Mouse (Mus musculus) neural tube, embryonic 12.5 days (tissue): ENCODE results near the gene Meis2. TPM values are rescaled to one million over a fixed set of nuclear protein-coding genes. Genes with fewer than 3 reads are reported as not detected.

Source experiments
- ATAC-seq: fragments of 200-750 bp; cut with Nextera tagmentation; 2 replicates; pipeline ENCODE4 v1.8.0; 2017; ENCODE audit warnings: low read depth, mild to moderate bottlenecking, moderate TSS enrichment, moderate library complexity; ENCODE audit not compliant: low FRiP score
- H3K27ac ChIP-seq: fragments of 300-500 bp; sonication (generic); 2 replicates; pipeline ENCODE4 v1.5.1; 2016
- H3K27me3 ChIP-seq: fragments of 300-500 bp; sonication (generic); replicated peaks from 2 replicates; pipeline ENCODE4 v1.6.1; 2016; ENCODE audit warnings: mild to moderate bottlenecking
- H3K36me3 ChIP-seq: fragments of 300-500 bp; sonication (generic); 2 replicates; pipeline ENCODE4 v1.6.1; 2016; ENCODE audit warnings: mild to moderate bottlenecking
- H3K4me1 ChIP-seq: fragments of 300-500 bp; sonication (generic); 2 replicates; pipeline ENCODE4 v1.6.1; 2016
- H3K4me2 ChIP-seq: fragments of 300-500 bp; sonication (generic); replicated peaks from 2 replicates; pipeline ENCODE4 v1.6.1; 2016; ENCODE audit warnings: mild to moderate bottlenecking
- H3K4me3 ChIP-seq: fragments of 300-500 bp; sonication (generic); 2 replicates; pipeline ENCODE4 v1.5.1; 2016
- H3K9ac ChIP-seq: fragments of 300-500 bp; sonication (generic); 2 replicates; pipeline ENCODE4 v1.6.1; 2016; ENCODE audit warnings: mild to moderate bottlenecking
- H3K9me3 ChIP-seq: fragments of 300-500 bp; sonication (generic); 2 replicates; pipeline ENCODE4 v1.6.1; 2016; ENCODE audit warnings: mild to moderate bottlenecking
- WGBS: fragments of 180-500 bp; shearing (Covaris S2); methylation state at CpG from one replicate; pipeline ENCODE4 v1.1.7; 2016; 5-methylcytosine and 5-hydroxymethylcytosine counted together
- polyA plus RNA-seq: library from polyadenylated mRNA; unstranded; fragments of >200 nt; fragmentation: Nextera tagmentation; extraction: Ambion mirVana; gene quantifications from 2 replicates; pipeline ENCODE4 v1.2.1, GENCODE M21; 2016

Meis2 gene
- polyA plus RNA-seq, 1 experiment from 2014 or later: 108 TPM

GRCm38 (mm10) chr2:115875802-115876531 is 189.7 kb downstream of the Meis2 start:
- Histone ChIP-seq H3K4me1 (peaks cover 12% of the 10 kb centered on the region), H3K4me2 (no peak overlapping the region), H3K27me3 (no peaks in the 10 kb centered on the region), H3K27ac (no peak overlapping the region), H3K36me3 (no peaks in the 10 kb centered on the region), H3K4me3 (no peak overlapping the region), H3K9me3 (no peaks in the 10 kb centered on the region), H3K9ac (no peak overlapping the region)
- ATAC-seq: no peak
- 55% methylated on average over 8 of the region's 8 CpGs for WGBS

GRCm38 (mm10) chr2:115872851-115873250 is 192.8 kb downstream of the Meis2 start:
- H3K9me3 ChIP-seq: no peaks in the 10 kb centered on the region
- ATAC-seq: no peak
- H3K9ac ChIP-seq: no peak overlapping the region
- 32% methylated on average over 2 of the region's 2 CpGs for WGBS
- no peaks in the 10 kb centered on the region for H3K36me3 ChIP-seq
- H3K27ac ChIP-seq: no peak overlapping the region
- H3K4me2 ChIP-seq: no peak overlapping the region
- H3K27me3 ChIP-seq: no peaks in the 10 kb centered on the region
- peaks cover 34% of the 10 kb centered on the region for H3K4me1 ChIP-seq
- H3K4me3 ChIP-seq: no peak overlapping the region

GRCm38 (mm10) chr2:115869966-115870365 is 195.7 kb downstream of the Meis2 start:
- peaks cover 4% of the 10 kb centered on the region; the same call in 1 of the 2 replicates for H3K36me3 ChIP-seq
- H3K27me3 ChIP-seq: no peaks in the 10 kb centered on the region
- no peak overlapping the region for H3K4me3 ChIP-seq
- H3K9me3 ChIP-seq: no peaks in the 10 kb centered on the region
- no peak for ATAC-seq
- WGBS: 16% methylated on average over 2 of the region's 2 CpGs
- no peak overlapping the region for H3K4me2 ChIP-seq
- H3K9ac ChIP-seq: no peak overlapping the region
- H3K27ac ChIP-seq: 0 out of 2 replicates have a peak overlapping the region, but pooled peaks have one; percentile 15
- H3K4me1 ChIP-seq: peaks cover 49% of the 10 kb centered on the region

- Histone ChIP-seq H3K36me3 (peaks cover 11% of the 10 kb centered on the region), H3K4me3 (peak overlapping the region; percentile 16; the same call in 1 of the 2 replicates), H3K9me3 (no peaks in the 10 kb centered on the region), H3K9ac (peak overlapping the region; percentile 48; the same call in 1 of the 2 replicates), H3K27me3 (no peaks in the 10 kb centered on the region), H3K4me1 (peaks cover 38% of the 10 kb centered on the region), H3K27ac (peak overlapping the region; percentile 86), H3K4me2 (peak overlapping the region; percentile 59)
- no peak for ATAC-seq
- 3% methylated on average over 25 of the region's 25 CpGs for WGBS
Measured at GRCm38 (mm10) chr2:115860600-115861347, 204.9 kb downstream of the Meis2 start.

GRCm38 (mm10) chr2:115860141-115860480 is 205.5 kb downstream of the Meis2 start:
- Histone ChIP-seq H3K4me2 (peak overlapping the region; percentile 59), H3K36me3 (peaks cover 11% of the 10 kb centered on the region), H3K9me3 (no peaks in the 10 kb centered on the region), H3K4me1 (peaks cover 37% of the 10 kb centered on the region), H3K4me3 (peak overlapping the region; percentile 16), H3K9ac (0 out of 2 replicates have a peak overlapping the region, but pooled peaks have one; percentile 48), H3K27me3 (no peaks in the 10 kb centered on the region), H3K27ac (peak overlapping the region; percentile 86)
- WGBS: 0% methylated on average over 15 of the region's 15 CpGs
- ATAC-seq: peak; percentile 76

GRCm38 (mm10) chr2:115859371-115860140 is 206.1 kb downstream of the Meis2 start:
- peak overlapping the region; percentile 86 for H3K27ac ChIP-seq
- H3K27me3 ChIP-seq: peaks cover 5% of the 10 kb centered on the region
- peak overlapping the region; percentile 48; the same call in 1 of the 2 replicates for H3K9ac ChIP-seq
- H3K4me2 ChIP-seq: peak overlapping the region; percentile 59
- peak; percentile 87 for ATAC-seq
- H3K4me3 ChIP-seq: peak overlapping the region; percentile 16
- peaks cover 41% of the 10 kb centered on the region for H3K4me1 ChIP-seq
- peaks cover 11% of the 10 kb centered on the region for H3K36me3 ChIP-seq
- H3K9me3 ChIP-seq: no peaks in the 10 kb centered on the region
- WGBS: under 1% methylated on average over 27 of the region's 27 CpGs

GRCm38 (mm10) chr2:115858927-115859326 is 206.7 kb downstream of the Meis2 start:
- Histone ChIP-seq H3K9me3 (no peaks in the 10 kb centered on the region), H3K4me3 (peak overlapping the region; percentile 16), H3K36me3 (peaks cover 7% of the 10 kb centered on the region), H3K27me3 (peaks cover 11% of the 10 kb centered on the region), H3K4me1 (peaks cover 46% of the 10 kb centered on the region), H3K27ac (peak overlapping the region; percentile 86), H3K4me2 (peak overlapping the region; percentile 59), H3K9ac (peak overlapping the region; percentile 48; the same call in 1 of the 2 replicates)
- WGBS: under 1% methylated on average over 10 of the region's 10 CpGs
- peak; percentile 1 for ATAC-seq

- WGBS: 3% methylated on average over 8 of the region's 8 CpGs
- H3K4me3 ChIP-seq: peak overlapping the region; percentile 11; the same call in 1 of the 2 replicates
- H3K4me2 ChIP-seq: peak overlapping the region; percentile 59
- peaks cover 47% of the 10 kb centered on the region for H3K4me1 ChIP-seq
- peaks cover under 1% of the 10 kb centered on the region for H3K36me3 ChIP-seq
- ATAC-seq: no peak
- H3K9ac ChIP-seq: peak overlapping the region; percentile 33
- H3K27ac ChIP-seq: peak overlapping the region; percentile 38; the same call in 1 of the 2 replicates
- H3K9me3 ChIP-seq: no peaks in the 10 kb centered on the region
- peaks cover 12% of the 10 kb centered on the region for H3K27me3 ChIP-seq
Measured at GRCm38 (mm10) chr2:115858246-115858645, 207.4 kb downstream of the Meis2 start.

- peaks cover 53% of the 10 kb centered on the region for H3K4me1 ChIP-seq
- H3K9me3 ChIP-seq: no peaks in the 10 kb centered on the region
- peak overlapping the region; percentile 11; the same call in 1 of the 2 replicates for H3K4me3 ChIP-seq
- 3% methylated on average over 11 of the region's 11 CpGs for WGBS
- peaks cover 18% of the 10 kb centered on the region for H3K27me3 ChIP-seq
- H3K36me3 ChIP-seq: no peaks in the 10 kb centered on the region
- peak overlapping the region; percentile 33 for H3K9ac ChIP-seq
- H3K4me2 ChIP-seq: peak overlapping the region; percentile 59
- peak overlapping the region; percentile 38; the same call in 1 of the 2 replicates for H3K27ac ChIP-seq
- ATAC-seq: no peak
Measured at GRCm38 (mm10) chr2:115857123-115858080, 208.2 kb downstream of the Meis2 start.

GRCm38 (mm10) chr2:115856401-115857073 is 209.1 kb downstream of the Meis2 start:
- peaks cover 50% of the 10 kb centered on the region for H3K4me1 ChIP-seq
- H3K4me3 ChIP-seq: peak overlapping the region; percentile 25; the same call in 1 of the 2 replicates
- no peak overlapping the region for H3K27ac ChIP-seq
- no peak for ATAC-seq
- H3K27me3 ChIP-seq: peaks cover 18% of the 10 kb centered on the region
- WGBS: 2% methylated on average over 13 of the region's 13 CpGs
- no peak overlapping the region for H3K9ac ChIP-seq
- no peaks in the 10 kb centered on the region for H3K9me3 ChIP-seq
- no peaks in the 10 kb centered on the region for H3K36me3 ChIP-seq
- peak overlapping the region; percentile 62 for H3K4me2 ChIP-seq
